Mouse (Mus musculus) MEL (cell line): ENCODE data around the gene Rasl2-9. TPM values are rescaled to one million over a fixed set of nuclear protein-coding genes. Genes with fewer than 3 reads are reported as not detected.

Experiments used
- DNase-seq: peaks from one replicate; pipeline ENCODE4 v3.0.0; 2011; ENCODE audit warnings: low read depth, low spot score
- H3K27ac ChIP-seq: 2 replicates; pipeline ENCODE4 v1.5.1; 2012; ENCODE audit warnings: low read depth, mild to moderate bottlenecking, control low read depth, low read length, moderate library complexity; ENCODE audit not compliant: control insufficient read depth
- H3K27me3 ChIP-seq, 2 experiments: fragments of 150-350 bp in 1 of 2; sonication (generic) in 1 of 2; 2 replicates each; pipeline ENCODE4 v1.6.1; 2012; ENCODE audit warnings: low read length in 2 of 2, mild to moderate bottlenecking in 2 of 2, improper control_type of control experiment in 1 of 2, moderate library complexity in 1 of 2; ENCODE audit not compliant: insufficient read depth in 2 of 2, control insufficient read depth in 1 of 2
- H3K36me3 ChIP-seq, 2 experiments: 2 replicates each; pipeline ENCODE4 v1.6.1; 2012 to 2014; ENCODE audit warnings: low read length in 2 of 2, improper control_type of control experiment in 1 of 2, inconsistent platforms in 1 of 2, mild to moderate bottlenecking in 1 of 2; ENCODE audit not compliant: insufficient read depth in 2 of 2, control insufficient read depth in 1 of 2
- H3K4me1 ChIP-seq, 2 experiments: fragments of 150-350 bp in 1 of 2; sonication (generic) in 1 of 2; 2 replicates each; pipeline ENCODE4 v1.6.1; 2012; ENCODE audit warnings: low read length in 2 of 2, improper control_type of control experiment in 1 of 2, mild to moderate bottlenecking in 1 of 2; ENCODE audit not compliant: insufficient read depth in 2 of 2, control insufficient read depth in 1 of 2
- H3K4me3 ChIP-seq, 2 experiments: fragments of 150-350 bp in 1 of 2; sonication (generic) in 1 of 2; 2 replicates each; pipeline ENCODE4 v1.5.1; 2012; ENCODE audit warnings: low read depth in 2 of 2, low read length in 2 of 2, mild to moderate bottlenecking in 2 of 2, moderate library complexity in 2 of 2, control low read depth in 1 of 2, improper control_type of control experiment in 1 of 2; ENCODE audit not compliant: control insufficient read depth in 1 of 2, insufficient read depth in 1 of 2
- H3K79me2 ChIP-seq: 2 replicates; pipeline ENCODE4 v1.6.1; 2012; ENCODE audit warnings: mild to moderate bottlenecking, low read length, moderate library complexity; ENCODE audit not compliant: control insufficient read depth, poor library complexity, insufficient read depth
- H3K9ac ChIP-seq: 2 replicates; pipeline ENCODE4 v1.6.1; 2012; ENCODE audit warnings: low read depth, mild to moderate bottlenecking, control low read depth, low read length, moderate library complexity; ENCODE audit not compliant: control insufficient read depth, poor library complexity, severe bottlenecking
- H3K9me3 ChIP-seq: fragments of 150-350 bp; sonication (generic); replicated peaks from 2 replicates; pipeline ENCODE4 v1.6.1; 2012; ENCODE audit warnings: mild to moderate bottlenecking, low read length, improper control_type of control experiment, moderate library complexity; ENCODE audit not compliant: insufficient read depth
- CHD2 ChIP-seq: IDR thresholded peaks from 2 replicates; pipeline ENCODE4 v1.6.1; 2011; ENCODE audit warnings: low read length, improper control_type of control experiment
- CTCF ChIP-seq, 3 experiments: IDR thresholded peaks in 2 of 3; conservative IDR thresholded peaks in 1 of 3; 2 replicates each; pipeline ENCODE4 v1.5.1; 2011 to 2012; ENCODE audit warnings: low read length in 3 of 3, low read depth in 2 of 3, mild to moderate bottlenecking in 2 of 3, improper control_type of control experiment in 1 of 3, inconsistent platforms in 1 of 3, mixed read lengths in 1 of 3, moderate library complexity in 1 of 3; ENCODE audit not compliant: control insufficient read depth in 1 of 3, insufficient read depth in 1 of 3, poor library complexity in 1 of 3, severe bottlenecking in 1 of 3
- E2F4 ChIP-seq: IDR thresholded peaks from 2 replicates; pipeline ENCODE4 v1.6.1; 2011; ENCODE audit warnings: low read depth, low read length, improper control_type of control experiment, borderline replicate concordance
- GABPA ChIP-seq: IDR thresholded peaks from 2 replicates; pipeline ENCODE4 v1.6.1; 2012; ENCODE audit warnings: low read depth, mild to moderate bottlenecking, inconsistent platforms, low read length, improper control_type of control experiment, moderate library complexity
- HCFC1 ChIP-seq: IDR thresholded peaks from 2 replicates; pipeline ENCODE4 v1.6.1; 2012; ENCODE audit warnings: low read depth, mild to moderate bottlenecking, inconsistent platforms, low read length, improper control_type of control experiment, moderate library complexity
- MAZ ChIP-seq: IDR thresholded peaks from 2 replicates; pipeline ENCODE4 v1.6.1; 2012; ENCODE audit warnings: low read depth, mild to moderate bottlenecking, inconsistent platforms, low read length, improper control_type of control experiment
- MEF2A ChIP-seq: IDR thresholded peaks from 2 replicates; pipeline ENCODE4 v1.6.1; 2014; ENCODE audit warnings: low read depth, mild to moderate bottlenecking, inconsistent platforms, low read length, improper control_type of control experiment; ENCODE audit not compliant: poor library complexity, insufficient replicate concordance, severe bottlenecking; ENCODE audit errors: extremely low read depth
- MYB ChIP-seq: IDR thresholded peaks from 2 replicates; pipeline ENCODE4 v1.6.1; 2011; ENCODE audit warnings: mild to moderate bottlenecking, low read depth, low read length, improper control_type of control experiment
- MYC ChIP-seq: IDR thresholded peaks from 2 replicates; pipeline ENCODE4 v1.6.1; 2011; ENCODE audit warnings: low read depth, mild to moderate bottlenecking, low read length, improper control_type of control experiment, moderate library complexity
- NELFE ChIP-seq: IDR thresholded peaks from 2 replicates; pipeline ENCODE4 v1.6.1; 2011; ENCODE audit warnings: low read depth, low read length, improper control_type of control experiment
- POLR2A ChIP-seq, 2 experiments: IDR thresholded peaks; 2 replicates each; pipeline ENCODE4 v1.6.1; 2011 to 2012; ENCODE audit warnings: low read length in 2 of 2, mild to moderate bottlenecking in 2 of 2, control low read depth in 1 of 2, improper control_type of control experiment in 1 of 2, low read depth in 1 of 2, moderate library complexity in 1 of 2; ENCODE audit not compliant: control insufficient read depth in 1 of 2, insufficient read depth in 1 of 2, poor library complexity in 1 of 2
- POLR2AphosphoS2 ChIP-seq: IDR thresholded peaks from 2 replicates; pipeline ENCODE4 v1.6.1; 2011; ENCODE audit warnings: low read length, improper control_type of control experiment
- POLR2AphosphoS5 ChIP-seq: IDR thresholded peaks from 2 replicates; pipeline ENCODE4 v1.6.1; 2012; ENCODE audit warnings: low read depth, borderline replicate concordance, mild to moderate bottlenecking, inconsistent platforms, low read length, moderate library complexity, mixed read lengths
- SIN3A ChIP-seq: IDR thresholded peaks from 2 replicates; pipeline ENCODE4 v1.6.1; 2012; ENCODE audit warnings: low read length, improper control_type of control experiment, inconsistent platforms
- SMC3 ChIP-seq: IDR thresholded peaks from 2 replicates; pipeline ENCODE4 v1.6.1; 2011; ENCODE audit warnings: low read depth, low read length, improper control_type of control experiment
- TAL1 ChIP-seq: IDR thresholded peaks from 2 replicates; pipeline ENCODE4 v1.6.1; 2012; ENCODE audit warnings: mild to moderate bottlenecking, inconsistent platforms, low read length, moderate library complexity, mixed read lengths
- TBP ChIP-seq: IDR thresholded peaks from 2 replicates; pipeline ENCODE4 v1.8.0; 2011; ENCODE audit warnings: low read depth, low read length, improper control_type of control experiment
- UBTF ChIP-seq: IDR thresholded peaks from 2 replicates; pipeline ENCODE4 v1.6.1; 2012; ENCODE audit warnings: low read depth, mild to moderate bottlenecking, inconsistent platforms, low read length, improper control_type of control experiment, moderate library complexity, borderline replicate concordance; ENCODE audit not compliant: insufficient read depth
- USF1 ChIP-seq: IDR thresholded peaks from 2 replicates; pipeline ENCODE4 v1.6.1; 2014; ENCODE audit warnings: low read depth, mild to moderate bottlenecking, inconsistent platforms, low read length, improper control_type of control experiment, moderate library complexity
- ZC3H11A ChIP-seq: IDR thresholded peaks from 2 replicates; pipeline ENCODE4 v1.6.1; 2012; ENCODE audit warnings: low read depth, mild to moderate bottlenecking, inconsistent platforms, low read length, improper control_type of control experiment
- ZKSCAN1 ChIP-seq: IDR thresholded peaks from 2 replicates; pipeline ENCODE4 v1.6.1; 2012; ENCODE audit warnings: low read depth, mild to moderate bottlenecking, inconsistent platforms, low read length, improper control_type of control experiment, moderate library complexity
- ZMIZ1 ChIP-seq: IDR thresholded peaks from 2 replicates; pipeline ENCODE4 v1.6.1; 2012; ENCODE audit warnings: low read depth, mild to moderate bottlenecking, inconsistent platforms, low read length, improper control_type of control experiment, moderate library complexity
- polyA plus RNA-seq, 2 experiments: library from polyadenylated mRNA; stranded (reverse) in 1 of 2; unstranded in 1 of 2; fragments of >175 nt in 1 of 2; fragments of >200 nt in 1 of 2; gene quantifications; 2 replicates each; pipeline versions ENCODE4 v1.2.1 to v1.2.4; 2012; ENCODE audit warnings: low replicate concordance in 2 of 2, low read depth in 1 of 2; ENCODE audit not compliant: insufficient read length in 2 of 2, insufficient read depth in 1 of 2, missing spikeins in 1 of 2
- total RNA-seq: library from RNA; depleted of rRNA; stranded (reverse); fragments of 300-350 nt; gene quantifications from 2 replicates; pipeline ENCODE4 v1.2.3, GENCODE M21; 2012

Gene Rasl2-9
- total and polyA plus RNA-seq, 3 experiments, result 0.65 to 196 TPM; not detected in 1

GRCm38 (mm10) chr7:5112701-5113100, 13.0 kb downstream of the Rasl2-9 start:
- H3K36me3 ChIP-seq, result no peaks in the 10 kb centered on the region
- no peaks in the 10 kb centered on the region for H3K4me1 ChIP-seq
- H3K27ac ChIP-seq, result no peak overlapping the region
- no peaks in the 10 kb centered on the region for H3K79me2 ChIP-seq
- H3K9me3 ChIP-seq, result no peaks in the 10 kb centered on the region
- TF ChIP-seq POLR2AphosphoS5 (no peak), E2F4 (no peak), CTCF (IDR thresholded peaks at IDR 0.05 in 2 of 3, conservative IDR thresholded peaks at IDR 0.05 in 1 of 3; ENCODE audit: control insufficient read depth in 1 of 3, insufficient read depth in 1 of 3, low read depth in 2 of 3, low read length in 3 of 3, poor library complexity in 1 of 3, severe bottlenecking in 1 of 3) (no peak), MEF2A (no peak), CHD2 (no peak), ZKSCAN1 (no peak), GABPA (no peak), MAZ (no peak), TBP (no peak), SMC3 (no peak), ZC3H11A (no peak), TAL1 (no peak), MYB (no peak), ZMIZ1 (no peak), POLR2A (IDR thresholded peaks at IDR 0.05; ENCODE audit: control insufficient read depth in 1 of 2, insufficient read depth in 1 of 2, low read depth in 1 of 2, low read length in 2 of 2, poor library complexity in 1 of 2) (no peak), UBTF (no peak), SIN3A (no peak), USF1 (no peak), HCFC1 (no peak)
- no peaks in the 10 kb centered on the region for H3K27me3 ChIP-seq
- no peak overlapping the region for H3K9ac ChIP-seq
- no peak overlapping the region for H3K4me3 ChIP-seq
- no peak for DNase-seq

GRCm38 (mm10) chr7:5109301-5109700, 16.4 kb downstream of the Rasl2-9 start:
- Histone ChIP-seq H3K36me3 (no peaks in the 10 kb centered on the region), H3K9ac (no peak overlapping the region), H3K79me2 (no peaks in the 10 kb centered on the region)
- no peak for TF ChIP-seq MEF2A
- TF ChIP-seq MYC, result no peak
- TF ChIP-seq NELFE, result no peak
- TF ChIP-seq SIN3A, result no peak
- TF ChIP-seq E2F4, result no peak
- no peak for TF ChIP-seq ZC3H11A
- TF ChIP-seq POLR2AphosphoS2, result no peak
- no peak for TF ChIP-seq POLR2A (IDR thresholded peaks at IDR 0.05; ENCODE audit: control insufficient read depth in 1 of 2, insufficient read depth in 1 of 2, low read depth in 1 of 2, low read length in 2 of 2, poor library complexity in 1 of 2)
- TF ChIP-seq CTCF (IDR thresholded peaks at IDR 0.05 in 2 of 3, conservative IDR thresholded peaks at IDR 0.05 in 1 of 3; ENCODE audit: control insufficient read depth in 1 of 3, insufficient read depth in 1 of 3, low read depth in 2 of 3, low read length in 3 of 3, poor library complexity in 1 of 3, severe bottlenecking in 1 of 3), result peak in 1 of 3 experiments; percentile 9; a peak in 1 of 6 replicates
- TF ChIP-seq, all 39 proteins: peak for 1
- no peak for DNase-seq
- Histone ChIP-seq H3K27ac (no peak overlapping the region), H3K4me1 (no peaks in the 10 kb centered on the region), H3K9me3 (no peaks in the 10 kb centered on the region), H3K27me3 (no peaks in the 10 kb centered on the region), H3K4me3 (no peak overlapping the region)
